Mouse (Mus musculus): ENCODE data around the gene Zfp746. TPM values are rescaled to one million over a fixed set of nuclear protein-coding genes. Genes with fewer than 3 reads are reported as not detected.
"Not testable (repeated sequence)": the region's sequence is repeated elsewhere in the genome, so short reads cannot be mapped to it uniquely, and the experiment has no call there.

Zfp746 gene
- polyA plus RNA-seq (2015; fragmentation: Nextera tagmentation; extraction: Ambion mirVana), result 3.9 and 5.0 TPM in 2 replicates

DNA sequence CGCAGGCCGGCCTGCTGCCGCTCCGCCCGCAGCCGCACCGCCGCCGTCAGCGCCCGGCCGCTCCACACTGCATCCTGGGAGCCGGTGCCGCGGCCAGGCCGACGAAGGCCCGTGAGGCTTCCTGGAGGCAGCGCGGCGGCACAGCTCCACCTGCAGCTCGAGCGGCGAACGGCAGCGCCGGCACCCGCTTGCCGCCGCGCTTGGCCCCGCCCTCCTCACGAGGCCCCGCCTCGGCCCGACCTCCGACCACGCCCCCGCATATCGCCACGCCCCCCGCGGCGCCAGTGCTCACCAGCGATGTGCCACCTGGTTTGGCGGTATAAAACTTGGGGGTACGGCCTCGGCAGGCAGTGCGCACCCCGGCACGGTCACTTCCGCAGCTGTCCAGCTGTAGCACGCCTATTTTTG, at the start of gene Zfp746:
Gene Zfp746 (minus strand): TSS at position 123 of the 408 bp plus-strand sequence.
- H3K9ac ChIP-seq, result peak within 1 kb of the TSS; percentile 93
- H3K36me3 ChIP-seq, result peaks cover 19% of the 10 kb centered on the region
- H3K9me3 ChIP-seq (replicated peaks), result no peaks in the 10 kb centered on the region
- WGBS (ENCODE audit: insufficient replicate concordance), result under 1% methylated on average over 44 of the region's 53 CpGs
- peak within 1 kb of the TSS; percentile 87 for H3K27ac ChIP-seq
- no peaks in the 10 kb centered on the region for H3K27me3 ChIP-seq
- H3K4me1 ChIP-seq (replicated peaks), result peaks cover 32% of the 10 kb centered on the region
- ATAC-seq (ENCODE audit: low read depth) (peak; percentile 91), DNase-seq (peak; percentile 88)
- H3K4me2 ChIP-seq, result peak within 1 kb of the TSS; percentile 85
- peak within 1 kb of the TSS; percentile 81 for H3K4me3 ChIP-seq (replicated peaks)

DNA sequence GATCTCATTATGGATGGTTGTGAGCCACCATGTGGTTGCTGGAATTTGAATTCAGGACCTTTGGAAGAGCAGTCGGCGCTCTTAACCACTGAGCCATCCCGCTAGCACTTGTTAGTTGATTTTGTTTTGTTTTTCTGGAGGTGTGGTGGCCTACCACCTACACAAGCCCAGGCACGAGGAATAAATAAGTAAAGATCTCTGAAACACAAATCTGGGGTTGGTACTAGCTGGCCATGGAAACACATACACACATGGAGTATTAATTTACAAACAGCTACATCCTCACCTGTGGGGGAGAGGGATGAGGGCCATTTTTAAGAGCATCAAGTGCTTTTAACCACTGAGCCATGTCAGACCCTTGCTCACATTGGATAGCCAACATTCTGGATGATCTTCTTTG, 34.7 kb upstream of the Zfp746 start:
- H3K9ac ChIP-seq; H3K9me3 ChIP-seq (replicated peaks); H3K4me2 ChIP-seq; H3K4me3 ChIP-seq (replicated peaks); H3K27me3 ChIP-seq; H3K36me3 ChIP-seq; H3K4me1 ChIP-seq (replicated peaks); H3K27ac ChIP-seq; DNase-seq: not testable (repeated sequence)
- 63% methylated on average over 4 of the region's 4 CpGs for WGBS (ENCODE audit: insufficient replicate concordance)
- peak; percentile 59 for ATAC-seq (ENCODE audit: low read depth)

DNA sequence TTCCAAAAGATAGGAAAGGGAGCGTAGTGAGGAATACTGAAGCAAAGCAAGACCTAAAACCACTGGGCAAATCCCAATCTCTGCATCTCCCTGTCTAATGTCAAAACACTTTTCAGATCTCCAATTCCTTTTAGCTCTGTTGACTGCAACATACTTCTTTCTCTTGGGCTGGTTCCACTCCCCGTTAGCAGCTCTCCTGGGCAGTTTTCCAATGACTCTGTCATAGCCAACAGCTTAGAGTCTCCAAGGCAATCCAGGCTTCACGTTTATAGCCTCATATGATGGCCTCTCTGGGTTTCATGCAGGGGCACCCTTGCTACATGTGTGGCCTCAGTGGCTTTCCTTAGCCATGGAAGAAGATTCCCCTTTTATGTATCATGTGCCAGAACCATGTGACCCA, 29.6 kb upstream of the Zfp746 start:
- 55% methylated on average over 3 of the region's 3 CpGs for WGBS (ENCODE audit: insufficient replicate concordance)
- DNase-seq, result no peak
- no peak for ATAC-seq (ENCODE audit: low read depth)

DNA sequence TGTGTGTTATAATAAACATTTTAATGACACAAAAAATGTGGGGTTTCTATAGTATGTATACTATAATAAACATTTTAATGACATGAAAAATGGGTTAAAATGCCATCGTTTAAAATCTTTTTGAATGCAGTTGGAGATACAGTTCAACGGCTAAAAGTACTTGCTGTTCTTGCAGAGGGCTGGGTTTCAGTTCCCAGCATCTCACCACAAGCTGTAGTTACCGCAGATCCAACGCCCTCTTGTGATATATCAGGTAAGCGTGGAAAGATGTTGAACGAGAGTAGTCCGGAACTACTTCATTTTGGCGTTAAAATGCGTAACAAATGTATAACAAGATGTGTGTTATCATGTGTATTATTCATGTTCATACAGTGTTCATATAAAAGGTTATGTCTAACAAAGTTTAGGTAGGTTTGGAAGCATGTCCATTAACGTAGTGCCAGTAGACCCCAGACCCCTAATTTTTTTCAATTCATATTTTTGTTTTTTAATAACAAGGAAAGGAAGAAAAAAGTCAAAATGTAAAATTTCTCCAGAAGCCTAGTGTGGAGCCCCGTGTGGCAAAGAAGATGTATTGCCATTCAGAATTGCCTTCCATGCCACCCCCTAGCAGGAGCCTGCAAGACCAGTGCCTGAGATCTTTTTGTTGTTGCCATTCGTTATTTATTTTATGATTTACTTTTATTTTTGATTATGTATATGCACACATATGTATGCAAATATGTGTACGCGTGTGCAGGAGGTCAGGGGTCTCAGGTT, 743 bp upstream of the Zfp746 start:
- Histone ChIP-seq H3K9ac (no peak overlapping the region), H3K9me3 (replicated peaks) (no peaks in the 10 kb centered on the region), H3K4me2 (peak overlapping the region; percentile 85), H3K27me3 (no peaks in the 10 kb centered on the region), H3K27ac (no peak overlapping the region), H3K36me3 (peaks cover 13% of the 10 kb centered on the region), H3K4me3 (replicated peaks) (peak overlapping the region; percentile 81), H3K4me1 (replicated peaks) (peaks cover 32% of the 10 kb centered on the region)
- 24% methylated on average over 14 of the region's 14 CpGs for WGBS (ENCODE audit: insufficient replicate concordance)
- DNase-seq (no peak), ATAC-seq (ENCODE audit: low read depth) (no peak)

More for the DNA sequence above, 29.6 kb upstream of the Zfp746 start:
- Histone ChIP-seq H3K4me3 (replicated peaks) (no peak overlapping the region), H3K27me3 (no peaks in the 10 kb centered on the region), H3K9me3 (replicated peaks) (no peaks in the 10 kb centered on the region), H3K27ac (no peak overlapping the region), H3K4me2 (no peak overlapping the region), H3K9ac (no peak overlapping the region), H3K4me1 (replicated peaks) (no peaks in the 10 kb centered on the region), H3K36me3 (no peaks in the 10 kb centered on the region)

DNA sequence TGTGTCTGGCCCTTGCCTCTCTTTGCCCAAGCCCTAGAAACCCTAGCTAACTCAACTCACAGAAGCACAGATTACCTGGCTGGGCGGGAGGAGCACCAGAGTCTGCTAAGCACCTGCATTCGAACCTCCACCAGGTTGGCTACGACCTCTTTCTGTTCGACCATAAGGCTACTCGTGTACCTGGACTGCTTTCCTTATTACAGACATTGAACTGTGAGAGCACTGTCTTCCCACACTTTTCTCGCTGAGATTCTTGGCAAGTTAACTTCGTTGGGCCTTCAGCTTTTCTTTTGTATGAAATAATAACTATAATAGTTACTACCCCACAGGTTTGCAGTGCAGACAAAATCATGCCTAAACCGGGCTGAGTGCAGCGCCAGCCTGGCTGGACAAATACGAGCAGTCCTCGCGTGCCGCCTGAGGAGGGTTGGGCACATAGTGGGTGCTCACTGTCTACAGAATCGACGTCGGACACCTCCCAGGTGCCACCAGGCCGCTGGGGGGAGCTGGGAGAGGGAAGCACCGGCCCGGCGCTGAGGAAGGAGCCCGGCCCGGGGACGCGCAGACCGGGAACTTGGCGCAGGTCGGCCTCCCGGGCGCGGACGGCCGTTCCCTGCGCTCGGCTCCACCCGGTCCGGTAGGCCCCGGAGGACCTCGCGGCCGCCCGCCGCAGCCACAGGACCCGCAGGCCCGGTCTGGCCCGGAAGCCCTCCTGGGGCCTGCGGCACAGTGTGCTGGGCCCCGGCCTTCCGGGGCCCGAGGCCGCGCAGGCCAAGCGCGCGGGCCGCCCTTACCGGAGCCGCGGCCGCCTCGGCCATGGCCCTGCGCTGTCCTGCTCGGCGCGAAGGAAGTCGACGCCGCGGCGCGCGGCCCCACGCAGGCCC, 630 bp downstream of the Zfp746 start:
- Histone ChIP-seq H3K27me3 (no peaks in the 10 kb centered on the region), H3K9me3 (replicated peaks) (no peaks in the 10 kb centered on the region)
- WGBS (ENCODE audit: insufficient replicate concordance), result 2% methylated on average over 58 of the region's 72 CpGs

DNA sequence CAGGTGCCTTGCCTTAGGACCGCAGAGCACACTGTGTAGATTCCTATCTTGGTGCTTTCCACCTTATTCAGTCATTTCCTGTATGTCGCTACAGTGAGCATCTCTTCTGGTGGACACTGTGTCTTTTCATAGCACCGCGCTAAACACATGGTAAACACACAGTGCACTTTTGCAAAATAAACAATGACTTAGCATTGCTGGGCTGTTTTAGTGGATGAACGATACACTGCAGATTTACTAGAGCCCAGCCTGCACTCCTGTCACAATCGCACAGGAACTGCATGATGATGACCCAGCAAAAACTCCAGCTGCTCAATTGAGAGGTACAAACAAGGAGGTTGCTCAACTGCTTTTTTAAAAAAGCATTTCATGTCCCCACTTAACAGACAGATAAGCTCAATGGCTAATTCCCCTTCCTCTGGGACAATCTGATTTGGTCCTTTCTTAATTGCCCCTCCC, 2.6 kb downstream of the Zfp746 start:
- H3K27me3 ChIP-seq, result no peaks in the 10 kb centered on the region
- DNase-seq (no peak), ATAC-seq (ENCODE audit: low read depth) (no peak)
- peaks cover 45% of the 10 kb centered on the region for H3K36me3 ChIP-seq
- 63% methylated on average over 6 of the region's 6 CpGs for WGBS (ENCODE audit: insufficient replicate concordance)
- H3K27ac ChIP-seq, result no peak overlapping the region
- no peak overlapping the region for H3K4me2 ChIP-seq
- H3K4me3 ChIP-seq (replicated peaks), result no peak overlapping the region
- H3K9ac ChIP-seq, result no peak overlapping the region
- no peaks in the 10 kb centered on the region for H3K9me3 ChIP-seq (replicated peaks)
- peaks cover 32% of the 10 kb centered on the region for H3K4me1 ChIP-seq (replicated peaks)

More for the DNA sequence above, 630 bp downstream of the Zfp746 start:
- Histone ChIP-seq H3K36me3 (peaks cover 26% of the 10 kb centered on the region), H3K9ac (peak overlapping the region; percentile 93), H3K4me2 (peak overlapping the region; percentile 85), H3K4me1 (replicated peaks) (peaks cover 32% of the 10 kb centered on the region), H3K4me3 (replicated peaks) (peak overlapping the region; percentile 81), H3K27ac (peak overlapping the region; percentile 87)
- peak; percentile 87 for ATAC-seq (ENCODE audit: low read depth)
- peak; percentile 66 for DNase-seq

DNA sequence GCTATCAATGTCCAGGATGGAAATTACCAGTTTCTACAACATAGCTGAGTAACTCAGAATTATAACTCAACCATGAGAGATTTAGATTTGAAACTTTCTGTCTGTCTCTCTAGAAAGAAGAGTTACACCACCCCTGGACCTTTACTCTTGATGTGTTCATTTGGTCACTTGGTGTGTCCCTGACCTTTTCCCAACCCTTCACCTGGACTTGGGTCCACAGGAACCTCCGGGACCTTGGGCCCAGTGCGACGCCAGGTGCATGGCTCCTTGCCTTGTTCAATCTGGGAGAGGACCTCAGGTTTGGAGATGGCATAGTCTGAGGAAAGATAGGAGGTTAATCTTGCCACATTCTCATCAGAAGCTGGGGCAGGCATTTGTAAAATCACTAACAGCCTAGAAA, 4.4 kb downstream of the Zfp746 start:
- Histone ChIP-seq H3K4me1 (replicated peaks) (peaks cover 29% of the 10 kb centered on the region), H3K27me3 (no peaks in the 10 kb centered on the region), H3K9me3 (replicated peaks) (no peaks in the 10 kb centered on the region), H3K9ac (no peak overlapping the region), H3K27ac (no peak overlapping the region), H3K4me3 (replicated peaks) (no peak overlapping the region), H3K4me2 (no peak overlapping the region), H3K36me3 (peaks cover 58% of the 10 kb centered on the region)
- DNase-seq (no peak), ATAC-seq (ENCODE audit: low read depth) (no peak)
- WGBS (ENCODE audit: insufficient replicate concordance), result 87% methylated on average over 3 of the region's 3 CpGs

DNA sequence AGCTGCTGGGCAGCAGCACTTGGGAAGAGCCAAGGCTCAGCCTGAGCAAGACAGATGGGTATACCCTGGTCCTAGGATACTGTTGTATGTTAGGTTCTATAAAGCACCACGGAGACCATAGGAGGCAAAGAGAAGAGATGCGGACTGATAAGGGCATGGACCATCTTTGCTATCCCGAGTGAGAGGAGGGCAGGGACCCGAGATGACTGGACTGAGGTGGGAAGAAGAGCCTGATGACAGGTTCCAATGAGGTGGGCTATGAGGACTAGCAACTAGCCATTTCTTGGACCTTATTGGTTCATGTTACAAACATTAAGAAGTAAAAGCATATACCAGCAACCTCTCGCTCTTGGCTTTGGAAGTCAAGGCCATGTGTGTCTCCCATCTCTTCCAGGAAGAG, 5.4 kb downstream of the Zfp746 start:
- Histone ChIP-seq H3K27me3 (no peaks in the 10 kb centered on the region), H3K9me3 (replicated peaks) (no peaks in the 10 kb centered on the region), H3K36me3 (peaks cover 62% of the 10 kb centered on the region), H3K9ac (no peak overlapping the region), H3K4me1 (replicated peaks) (peaks cover 26% of the 10 kb centered on the region), H3K27ac (no peak overlapping the region), H3K4me3 (replicated peaks) (no peak overlapping the region), H3K4me2 (no peak overlapping the region)
- 80% methylated on average over 5 of the region's 5 CpGs for WGBS (ENCODE audit: insufficient replicate concordance)
- ATAC-seq (ENCODE audit: low read depth) (no peak), DNase-seq (no peak)

DNA sequence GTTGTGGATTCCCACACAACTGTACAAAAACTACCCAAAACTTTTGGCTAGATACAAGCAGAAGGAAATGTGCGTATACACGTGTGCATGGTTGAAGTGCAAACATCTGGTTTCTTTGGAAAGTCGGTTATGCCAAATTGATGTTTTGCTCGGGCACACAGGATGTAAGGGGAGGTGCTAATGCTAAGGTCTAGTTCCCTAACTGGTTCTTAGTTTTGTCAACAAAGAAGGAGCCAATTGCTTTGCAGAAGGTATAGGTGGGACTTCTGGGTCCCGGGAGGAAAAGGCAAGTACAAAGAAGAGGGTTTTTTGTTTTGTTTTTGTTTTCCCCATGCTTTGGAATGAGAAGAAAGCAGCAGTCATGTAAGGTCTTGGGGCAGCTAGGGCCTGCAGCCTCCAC, 13.1 kb downstream of the Zfp746 start:
- H3K4me1 ChIP-seq (replicated peaks), result no peaks in the 10 kb centered on the region
- H3K36me3 ChIP-seq, result peaks cover 23% of the 10 kb centered on the region
- H3K9ac ChIP-seq, result no peak overlapping the region
- 47% methylated on average over 5 of the region's 5 CpGs for WGBS (ENCODE audit: insufficient replicate concordance)
- H3K27me3 ChIP-seq, result no peaks in the 10 kb centered on the region
- no peak overlapping the region for H3K4me3 ChIP-seq (replicated peaks)
- DNase-seq, result no peak
- H3K9me3 ChIP-seq (replicated peaks), result no peaks in the 10 kb centered on the region
- no peak overlapping the region for H3K27ac ChIP-seq
- no peak for ATAC-seq (ENCODE audit: low read depth)
- H3K4me2 ChIP-seq, result no peak overlapping the region

DNA sequence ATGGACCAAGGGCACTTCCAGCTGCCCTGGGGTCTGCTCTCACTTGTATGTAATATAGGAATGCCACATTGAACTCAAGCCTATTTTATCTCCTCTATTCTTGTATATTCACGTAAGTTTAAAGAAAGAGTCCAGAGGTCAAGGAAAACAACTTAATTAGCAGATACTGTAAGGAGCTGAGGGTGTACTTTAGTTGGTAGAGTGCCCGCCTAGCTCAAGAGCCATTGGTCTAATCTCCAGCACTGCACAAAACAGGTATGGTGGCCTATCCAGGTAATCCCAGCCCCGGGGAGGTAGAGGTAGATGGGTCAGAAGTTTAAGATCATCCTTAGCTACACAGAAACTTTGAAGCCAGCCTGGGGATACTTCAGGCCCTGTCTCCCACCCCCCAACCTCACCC, 18.9 kb downstream of the Zfp746 start:
- 77% methylated on average over 3 of the region's 3 CpGs for WGBS (ENCODE audit: insufficient replicate concordance)
- Histone ChIP-seq H3K36me3 (peaks cover 60% of the 10 kb centered on the region), H3K9me3 (replicated peaks) (no peaks in the 10 kb centered on the region), H3K27me3 (no peaks in the 10 kb centered on the region), H3K4me2 (no peak overlapping the region), H3K9ac (no peak overlapping the region), H3K27ac (no peak overlapping the region), H3K4me1 (replicated peaks) (peaks cover 5% of the 10 kb centered on the region), H3K4me3 (replicated peaks) (no peak overlapping the region)
- ATAC-seq (ENCODE audit: low read depth), result no peak
- DNase-seq, result no peak

DNA sequence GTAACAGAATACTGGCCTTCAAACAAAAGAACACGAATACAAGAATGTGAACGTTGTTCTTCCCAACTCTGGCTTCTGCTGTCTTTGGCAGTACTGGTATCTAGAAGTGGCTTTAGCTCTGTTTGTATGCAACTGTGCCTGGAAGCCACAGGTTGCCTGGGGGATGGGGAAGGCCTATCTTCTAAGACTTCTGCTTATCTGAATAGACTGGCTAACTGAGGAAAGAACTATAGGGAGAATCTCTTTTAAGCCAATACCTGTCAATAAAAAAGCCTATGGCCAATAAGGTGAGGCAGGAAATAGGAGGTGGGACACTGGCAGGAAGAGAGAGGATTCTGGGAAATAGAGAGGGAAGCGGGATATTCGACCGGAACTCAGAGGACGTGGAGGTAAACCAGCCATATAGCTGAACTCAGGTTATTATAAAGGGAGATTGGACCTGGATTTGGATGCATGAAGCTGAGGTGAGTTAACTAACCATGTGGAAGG, 20.8 kb downstream of the Zfp746 start:
- no peak overlapping the region for H3K9ac ChIP-seq
- H3K4me1 ChIP-seq (replicated peaks), result peaks cover 17% of the 10 kb centered on the region
- no peak overlapping the region for H3K4me2 ChIP-seq
- H3K9me3 ChIP-seq (replicated peaks), result no peaks in the 10 kb centered on the region
- no peak for ATAC-seq (ENCODE audit: low read depth)
- H3K27ac ChIP-seq, result no peak overlapping the region
- no peak overlapping the region for H3K4me3 ChIP-seq (replicated peaks)
- H3K36me3 ChIP-seq, result peaks cover 61% of the 10 kb centered on the region
- WGBS (ENCODE audit: insufficient replicate concordance), result 78% methylated on average over 6 of the region's 6 CpGs
- DNase-seq, result no peak
- no peaks in the 10 kb centered on the region for H3K27me3 ChIP-seq
